Mouse (Mus musculus): Measurements from ENCODE around the gene Pde2a. TPM values are rescaled to one million over a fixed set of nuclear protein-coding genes. Genes with fewer than 3 reads are reported as not detected.
A peak's percentile ranks its signal among the peaks of the same experiment; 100 is the strongest.

Gene Pde2a
- polyA plus RNA-seq, 2 experiments = 10.5 to 12.7 TPM

- DNase-seq (ENCODE audit: low spot score) (no peak), ATAC-seq (ENCODE audit: low FRiP score, low read depth) (no peak)
- WGBS = 46% methylated on average over 8 of the region's 8 CpGs
- H3K36me3 ChIP-seq (ENCODE audit: control insufficient read depth, insufficient read depth, low read length) = no peaks in the 10 kb centered on the region
- no peak overlapping the region for H3K4me2 ChIP-seq (replicated peaks; ENCODE audit: low read depth, low read length, severe bottlenecking)
- no peaks in the 10 kb centered on the region for H3K27me3 ChIP-seq (ENCODE audit: control insufficient read depth, insufficient read depth, low read length)
- H3K4me1 ChIP-seq (ENCODE audit: control insufficient read depth, insufficient read depth, low read length) = no peaks in the 10 kb centered on the region
- TF ChIP-seq POLR2A (IDR thresholded peaks at IDR 0.05; ENCODE audit: borderline replicate concordance, extremely low read depth, insufficient read depth, insufficient read length) = no peak
- no peak overlapping the region for H3K27ac ChIP-seq (replicated peaks; ENCODE audit: low read depth, low read length)
- H3K4me3 ChIP-seq (replicated peaks; ENCODE audit: low read length) = no peak overlapping the region
- H3K9ac ChIP-seq (ENCODE audit: low read depth, low read length, severe bottlenecking) = no peak overlapping the region
- H3K9me3 ChIP-seq (ENCODE audit: control insufficient read depth, low read length) = no peaks in the 10 kb centered on the region
Observed at GRCm38 (mm10) chr7:101537541-101537940, 116.0 kb downstream of the Pde2a start.

- Histone ChIP-seq H3K9me3 (ENCODE audit: control insufficient read depth, low read length) (no peaks in the 10 kb centered on the region), H3K9ac (ENCODE audit: low read depth, low read length, severe bottlenecking) (no peak overlapping the region), H3K4me2 (replicated peaks; ENCODE audit: low read depth, low read length, severe bottlenecking) (no peak overlapping the region), H3K27me3 (ENCODE audit: control insufficient read depth, insufficient read depth, low read length) (no peaks in the 10 kb centered on the region), H3K4me1 (ENCODE audit: control insufficient read depth, insufficient read depth, low read length) (no peaks in the 10 kb centered on the region), H3K27ac (replicated peaks; ENCODE audit: low read depth, low read length) (no peak overlapping the region), H3K4me3 (replicated peaks; ENCODE audit: low read length) (no peak overlapping the region), H3K36me3 (ENCODE audit: control insufficient read depth, insufficient read depth, low read length) (no peaks in the 10 kb centered on the region)
- 0 out of 2 replicates have a peak, but pooled peaks have one; percentile 50 for ATAC-seq (ENCODE audit: low FRiP score, low read depth)
- TF ChIP-seq POLR2A (IDR thresholded peaks at IDR 0.05; ENCODE audit: borderline replicate concordance, extremely low read depth, insufficient read depth, insufficient read length) = no peak
- 57% methylated on average over 14 of the region's 14 CpGs for WGBS
- no peak for DNase-seq (ENCODE audit: low spot score)
Observed at GRCm38 (mm10) chr7:101538141-101538933, 116.8 kb downstream of the Pde2a start.

- H3K4me3 ChIP-seq (replicated peaks; ENCODE audit: low read length) = no peak overlapping the region
- H3K27me3 ChIP-seq (ENCODE audit: control insufficient read depth, insufficient read depth, low read length) = no peaks in the 10 kb centered on the region
- H3K27ac ChIP-seq (replicated peaks; ENCODE audit: low read depth, low read length) = no peak overlapping the region
- no peak for ATAC-seq (ENCODE audit: low FRiP score, low read depth)
- no peak for DNase-seq (ENCODE audit: low spot score)
- H3K9me3 ChIP-seq (ENCODE audit: control insufficient read depth, low read length) = no peaks in the 10 kb centered on the region
- WGBS = 40% methylated on average over 9 of the region's 9 CpGs
- no peak overlapping the region for H3K4me2 ChIP-seq (replicated peaks; ENCODE audit: low read depth, low read length, severe bottlenecking)
- TF ChIP-seq POLR2A (IDR thresholded peaks at IDR 0.05; ENCODE audit: borderline replicate concordance, extremely low read depth, insufficient read depth, insufficient read length) = no peak
- H3K4me1 ChIP-seq (ENCODE audit: control insufficient read depth, insufficient read depth, low read length) = no peaks in the 10 kb centered on the region
- H3K36me3 ChIP-seq (ENCODE audit: control insufficient read depth, insufficient read depth, low read length) = no peaks in the 10 kb centered on the region
- no peak overlapping the region for H3K9ac ChIP-seq (ENCODE audit: low read depth, low read length, severe bottlenecking)
Observed at GRCm38 (mm10) chr7:101539774-101540173, 118.3 kb downstream of the Pde2a start.

- H3K27me3 ChIP-seq (ENCODE audit: control insufficient read depth, insufficient read depth, low read length) = no peaks in the 10 kb centered on the region
- DNase-seq (ENCODE audit: low spot score) (no peak), ATAC-seq (ENCODE audit: low FRiP score, low read depth) (no peak)
- H3K9me3 ChIP-seq (ENCODE audit: control insufficient read depth, low read length) = no peaks in the 10 kb centered on the region
- no peak overlapping the region for H3K4me2 ChIP-seq (replicated peaks; ENCODE audit: low read depth, low read length, severe bottlenecking)
- no peak overlapping the region for H3K9ac ChIP-seq (ENCODE audit: low read depth, low read length, severe bottlenecking)
- H3K4me1 ChIP-seq (ENCODE audit: control insufficient read depth, insufficient read depth, low read length) = no peaks in the 10 kb centered on the region
- WGBS = 58% methylated on average over 5 of the region's 5 CpGs
- TF ChIP-seq POLR2A (IDR thresholded peaks at IDR 0.05; ENCODE audit: borderline replicate concordance, extremely low read depth, insufficient read depth, insufficient read length) = no peak
- H3K27ac ChIP-seq (replicated peaks; ENCODE audit: low read depth, low read length) = no peak overlapping the region
- no peak overlapping the region for H3K4me3 ChIP-seq (replicated peaks; ENCODE audit: low read length)
- H3K36me3 ChIP-seq (ENCODE audit: control insufficient read depth, insufficient read depth, low read length) = no peaks in the 10 kb centered on the region
Observed at GRCm38 (mm10) chr7:101540684-101541083, 119.2 kb downstream of the Pde2a start.

- Histone ChIP-seq H3K9ac (ENCODE audit: low read depth, low read length, severe bottlenecking) (no peak overlapping the region), H3K4me1 (ENCODE audit: control insufficient read depth, insufficient read depth, low read length) (no peaks in the 10 kb centered on the region), H3K27me3 (ENCODE audit: control insufficient read depth, insufficient read depth, low read length) (no peaks in the 10 kb centered on the region), H3K9me3 (ENCODE audit: control insufficient read depth, low read length) (no peaks in the 10 kb centered on the region), H3K4me3 (replicated peaks; ENCODE audit: low read length) (no peak overlapping the region), H3K4me2 (replicated peaks; ENCODE audit: low read depth, low read length, severe bottlenecking) (no peak overlapping the region), H3K27ac (replicated peaks; ENCODE audit: low read depth, low read length) (no peak overlapping the region), H3K36me3 (ENCODE audit: control insufficient read depth, insufficient read depth, low read length) (no peaks in the 10 kb centered on the region)
- DNase-seq (ENCODE audit: low spot score) = peak; percentile 71
- TF ChIP-seq POLR2A (IDR thresholded peaks at IDR 0.05; ENCODE audit: borderline replicate concordance, extremely low read depth, insufficient read depth, insufficient read length) = no peak
- 3% methylated on average over 11 of the region's 11 CpGs for WGBS
- ATAC-seq (ENCODE audit: low FRiP score, low read depth) = no peak
Observed at GRCm38 (mm10) chr7:101541132-101541531, 119.6 kb downstream of the Pde2a start.
